Mouse (Mus musculus) liver, postnatal 0 days (tissue): Measurements from ENCODE around the gene Gpr21.

Experiments used
- CTCF ChIP-seq: sonication (generic); IDR thresholded peaks from 2 replicates; pipeline ENCODE4 v1.5.1; 2016; ENCODE audit warnings: antibody characterized with exemption, low read depth
- EP300 ChIP-seq: IDR thresholded peaks from 2 replicates; pipeline ENCODE4 v1.6.1; 2016; ENCODE audit warnings: antibody characterized with exemption, low read depth, mild to moderate bottlenecking

DNA sequence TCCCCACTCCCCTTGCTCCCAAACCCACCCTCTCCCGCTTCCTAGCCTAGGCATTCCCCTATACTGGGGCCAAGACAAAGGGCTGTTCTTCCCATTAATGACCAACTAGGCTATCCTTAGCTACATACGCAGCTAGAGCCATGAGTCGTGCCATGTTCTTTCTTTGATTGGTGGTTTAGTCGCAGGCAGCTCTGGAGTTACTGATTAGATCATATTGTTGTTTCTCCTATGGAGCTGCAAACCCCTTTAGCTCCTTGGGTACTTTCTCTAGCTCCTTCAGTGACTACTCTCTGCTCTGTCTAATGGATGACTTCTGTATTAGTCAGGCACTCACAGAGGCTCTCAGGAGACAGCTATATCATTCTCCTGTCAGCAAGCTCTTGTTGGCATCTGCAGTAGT is 18.8 kb upstream of the Gpr21 start:
- TF ChIP-seq CTCF, result no peak
- no peak for TF ChIP-seq EP300
